Mouse (Mus musculus): ENCODE measurements around the gene Tmf1. TPM values are rescaled to one million over a fixed set of nuclear protein-coding genes. Genes with fewer than 3 reads are reported as not detected.

The Tmf1 gene
- 10 to 100 TPM; 44.3 to 55.2 (median 54.8) TPM for polyA plus RNA-seq (2017; shearing (Covaris generic))

- peak; percentile 94 for ATAC-seq
Observed at GRCm38 (mm10) chr6:97178491-97179366, at the start of gene Tmf1. TSS of gene Tmf1 (minus strand) at chr6:97179122.

DNA sequence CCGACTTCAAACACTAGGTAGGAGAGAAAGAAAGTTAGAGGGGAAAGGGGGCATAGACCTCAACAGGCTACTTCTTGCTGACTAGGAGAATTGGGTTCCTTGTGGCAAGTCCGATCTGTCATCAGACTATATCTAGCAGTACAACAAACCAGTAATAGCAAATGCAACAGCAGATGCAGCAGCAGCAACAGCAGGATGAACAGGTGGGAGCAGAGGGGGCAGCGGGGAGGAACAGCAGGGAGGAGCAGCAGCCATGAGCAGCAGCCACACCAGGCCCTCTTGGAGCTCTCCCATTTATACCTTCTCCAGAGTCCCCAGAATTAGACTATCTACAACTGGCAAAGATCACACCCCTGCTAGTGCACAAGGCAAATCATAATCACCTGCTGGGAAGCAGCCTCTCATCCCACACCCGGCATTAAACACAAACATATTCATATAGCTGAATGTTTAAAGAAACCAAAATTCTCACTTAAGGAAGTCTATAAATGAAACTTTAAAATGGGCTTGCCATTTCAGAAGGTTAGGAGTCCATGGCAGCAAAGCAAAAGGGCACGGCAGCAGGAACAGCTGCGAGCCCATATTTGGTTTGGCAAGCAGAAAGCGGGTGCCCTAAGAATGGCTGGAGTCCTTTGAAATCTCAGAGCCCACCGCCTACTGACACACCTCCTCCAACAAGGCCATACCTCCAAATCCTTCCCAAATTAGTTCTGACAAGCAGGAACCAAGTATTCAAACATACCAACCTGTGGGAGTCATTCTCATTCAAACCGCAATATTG lies 48.3 kb upstream of the Tmf1 start:
- ATAC-seq: no peak

GRCm38 (mm10) chr6:97226083-97226491 lies 47.2 kb upstream of the Tmf1 start:
- ATAC-seq: no peak

- ATAC-seq: no peak
Observed at GRCm38 (mm10) chr6:97224505-97224904, 45.6 kb upstream of the Tmf1 start.

DNA sequence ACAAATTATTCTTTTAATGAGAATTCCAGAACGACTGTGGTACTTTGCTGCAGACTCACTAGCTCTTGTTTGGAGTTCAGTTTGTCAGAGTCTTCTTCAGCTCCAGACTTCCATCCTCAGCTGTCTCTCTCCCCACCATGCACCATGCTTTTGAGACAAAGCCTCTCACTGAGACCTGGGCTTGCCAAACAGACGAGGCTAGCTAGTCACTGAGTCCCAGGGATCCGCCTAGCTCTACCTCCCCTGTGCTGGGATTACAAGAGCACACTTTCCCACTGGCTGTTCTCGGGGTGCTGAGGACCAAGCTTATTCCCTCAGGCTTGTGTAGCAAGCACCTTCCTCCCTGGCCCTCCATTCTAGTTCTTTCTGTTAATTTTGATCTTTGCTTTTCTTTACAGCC lies 44.6 kb upstream of the Tmf1 start:
- ATAC-seq: no peak

DNA sequence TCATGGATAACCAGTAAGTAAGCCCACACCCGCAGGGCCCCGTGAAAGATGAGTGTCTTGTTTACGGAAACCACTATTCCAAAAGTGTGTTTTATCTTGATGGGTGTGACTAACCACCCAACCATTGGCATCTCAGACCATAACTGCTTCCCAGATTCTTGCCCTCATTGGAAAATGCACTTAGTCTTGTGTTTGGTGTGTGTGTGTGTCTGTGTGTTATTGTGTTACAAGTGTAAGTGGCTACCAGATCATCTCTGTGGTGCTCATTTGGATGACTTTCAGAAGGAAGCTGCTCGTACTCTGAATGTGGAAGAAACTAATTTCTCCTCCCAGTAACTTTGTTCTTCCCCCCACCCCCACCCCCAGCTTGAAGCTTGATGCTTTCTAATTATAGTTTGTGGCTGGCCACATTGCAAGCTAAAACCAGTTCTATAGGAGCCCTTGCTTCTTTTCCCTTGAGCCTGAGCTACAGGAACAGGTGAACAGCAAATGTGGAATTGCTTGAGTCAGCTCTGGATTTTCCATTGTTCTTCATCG lies 44.1 kb upstream of the Tmf1 start:
- peak; percentile 16 for ATAC-seq

GRCm38 (mm10) chr6:97222321-97222720 lies 43.4 kb upstream of the Tmf1 start:
- ATAC-seq: no peak

DNA sequence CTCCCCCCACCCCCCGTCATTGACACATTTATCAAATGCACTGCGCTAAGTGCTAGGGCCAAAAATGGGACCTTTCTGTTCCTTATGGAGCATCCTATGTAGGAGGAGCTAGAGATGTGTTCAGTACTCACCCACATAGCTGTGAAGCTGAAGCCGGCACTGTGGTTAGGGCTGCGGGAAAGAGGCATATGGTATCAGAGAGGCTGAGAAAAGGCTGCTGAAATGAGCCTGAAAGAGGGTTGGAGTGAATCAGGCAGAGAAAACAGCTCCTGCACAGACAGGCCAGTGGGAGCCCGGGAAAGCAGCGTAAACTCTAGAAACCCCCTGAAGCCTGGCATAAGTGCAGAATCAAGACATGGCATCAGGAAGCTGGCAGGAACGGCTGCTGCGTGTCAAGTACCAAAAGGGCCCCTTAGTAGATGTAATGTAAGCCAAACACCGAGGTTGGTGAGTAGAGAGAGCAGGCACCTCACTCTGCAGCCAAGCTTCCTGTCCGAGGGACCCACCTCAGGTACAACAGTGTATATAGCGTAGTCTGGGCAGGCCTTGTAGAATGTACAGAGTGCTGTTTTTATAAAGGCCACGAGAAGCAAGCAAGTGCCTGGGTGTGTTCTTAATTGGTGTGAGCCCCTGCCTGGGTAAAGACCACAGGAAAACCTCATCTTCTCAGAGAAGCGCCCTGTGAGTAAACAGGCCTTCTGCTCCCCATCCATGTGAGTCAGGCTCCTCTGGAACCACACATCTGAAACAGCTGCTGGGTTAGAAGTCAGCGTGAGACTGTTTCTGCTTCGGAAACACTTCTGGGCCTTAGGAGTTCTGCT lies 42.5 kb upstream of the Tmf1 start:
- peak; percentile 38 for ATAC-seq

GRCm38 (mm10) chr6:97220672-97221071 lies 41.8 kb upstream of the Tmf1 start:
- no peak for ATAC-seq

DNA sequence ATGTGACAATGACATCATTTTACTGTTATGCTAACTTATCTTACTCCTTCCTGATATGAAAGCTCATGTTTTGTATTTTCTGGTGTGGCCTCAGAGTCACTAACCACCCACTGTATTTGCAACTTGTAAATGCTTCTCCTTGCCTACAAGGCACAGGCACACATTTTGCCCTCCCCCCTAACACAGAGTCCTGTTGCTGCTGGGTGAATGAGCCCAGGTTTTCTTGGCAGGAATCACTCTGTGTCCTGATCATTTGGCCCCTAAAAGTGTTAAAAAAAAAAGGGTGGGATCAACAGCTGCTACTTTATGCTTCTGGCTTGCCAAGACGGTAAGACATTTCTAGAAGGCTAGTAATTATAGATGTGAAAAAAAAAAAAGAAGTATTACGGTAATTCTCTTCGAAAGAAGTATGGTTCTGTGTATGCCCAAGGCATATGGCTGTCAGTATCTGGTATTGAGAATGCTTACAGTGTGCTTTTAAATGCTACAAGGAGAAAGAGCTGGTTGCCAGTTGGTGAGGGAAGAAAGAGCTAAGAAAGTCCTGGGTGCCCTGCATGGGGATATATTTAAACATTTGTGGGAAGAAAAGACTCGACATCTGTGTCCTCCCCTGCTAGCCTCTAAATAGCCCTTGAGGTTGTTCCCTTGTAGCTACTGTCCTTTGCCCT lies 37.4 kb upstream of the Tmf1 start:
- no peak for ATAC-seq

- ATAC-seq: no peak
Observed at GRCm38 (mm10) chr6:97211981-97212380, 33.1 kb upstream of the Tmf1 start.

DNA sequence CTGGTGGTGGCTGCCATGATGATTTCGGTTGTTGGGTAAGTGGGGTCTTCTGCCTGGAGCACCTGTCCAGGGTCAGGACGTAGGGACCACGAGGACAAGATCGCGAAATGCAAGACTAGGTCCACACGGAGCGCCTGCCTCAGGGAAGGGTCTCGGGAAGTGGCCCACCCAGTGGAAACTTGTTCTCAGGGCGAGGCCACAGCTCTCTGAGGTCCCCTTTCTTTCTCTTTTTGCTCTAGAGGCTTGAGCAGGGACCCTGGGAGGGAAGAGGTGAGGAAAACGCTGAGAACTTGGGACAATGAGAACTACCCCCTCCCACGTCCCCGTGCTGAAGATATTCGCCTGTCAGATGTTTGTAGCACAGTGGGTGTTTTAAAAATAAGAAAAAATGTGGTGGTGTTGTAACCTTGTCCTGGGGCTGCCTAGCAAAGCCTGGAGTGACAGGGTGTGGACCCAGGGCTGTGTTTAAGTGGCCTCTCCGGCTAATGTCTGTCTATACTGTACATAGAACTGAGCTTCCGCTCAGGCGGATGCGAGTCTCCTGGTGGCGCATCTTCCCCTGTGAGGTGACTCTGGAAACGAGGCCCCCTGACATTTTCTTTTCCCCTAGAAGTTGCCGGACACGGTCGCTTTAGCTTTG lies 32.2 kb upstream of the Tmf1 start:
- ATAC-seq: peak; percentile 42

DNA sequence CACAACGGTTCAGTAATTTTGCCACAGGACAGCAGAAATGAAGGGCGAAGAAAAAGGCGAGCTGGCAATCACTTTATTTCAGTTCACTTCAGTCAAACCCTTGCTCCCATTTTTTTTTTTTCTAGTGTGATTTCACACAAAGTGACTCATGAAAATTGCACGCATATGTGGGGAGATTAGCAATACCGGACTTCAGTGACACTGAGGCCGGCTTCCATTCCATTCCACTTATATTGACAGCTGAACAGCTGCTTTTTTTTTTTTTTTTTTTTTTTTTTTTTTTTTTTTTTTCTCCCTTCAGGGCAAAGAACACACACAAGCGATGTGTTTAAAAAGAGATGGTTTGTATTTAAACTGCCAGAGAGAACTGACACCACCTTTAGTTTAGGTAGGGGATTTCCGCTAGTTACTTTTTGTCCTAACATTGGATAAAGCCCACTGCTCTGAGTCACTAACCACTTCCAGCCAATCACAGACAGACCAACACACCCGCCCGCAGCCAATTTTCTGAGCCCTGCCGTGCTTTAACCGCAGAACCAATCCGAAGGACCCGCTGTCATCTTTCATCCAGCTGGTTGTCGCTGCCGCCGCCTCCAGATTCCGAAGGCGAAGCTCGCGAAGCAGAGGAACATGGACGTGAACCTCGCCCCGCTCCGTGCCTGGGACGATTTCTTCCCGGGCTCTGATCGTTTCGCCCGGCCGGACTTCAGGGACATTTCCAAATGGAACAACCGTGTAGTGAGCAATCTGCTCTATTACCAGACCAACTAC lies 31.5 kb upstream of the Tmf1 start, which contains the start of gene Arl6ip5:
Gene Arl6ip5 (plus strand): TSS at position 499 of the 771 bp plus-strand sequence.
- ATAC-seq: peak; percentile 87

GRCm38 (mm10) chr6:97209751-97210150 lies 30.8 kb upstream of the Tmf1 start:
- no peak for ATAC-seq

- no peak for ATAC-seq
Observed at GRCm38 (mm10) chr6:97209201-97209600, 30.3 kb upstream of the Tmf1 start.

DNA sequence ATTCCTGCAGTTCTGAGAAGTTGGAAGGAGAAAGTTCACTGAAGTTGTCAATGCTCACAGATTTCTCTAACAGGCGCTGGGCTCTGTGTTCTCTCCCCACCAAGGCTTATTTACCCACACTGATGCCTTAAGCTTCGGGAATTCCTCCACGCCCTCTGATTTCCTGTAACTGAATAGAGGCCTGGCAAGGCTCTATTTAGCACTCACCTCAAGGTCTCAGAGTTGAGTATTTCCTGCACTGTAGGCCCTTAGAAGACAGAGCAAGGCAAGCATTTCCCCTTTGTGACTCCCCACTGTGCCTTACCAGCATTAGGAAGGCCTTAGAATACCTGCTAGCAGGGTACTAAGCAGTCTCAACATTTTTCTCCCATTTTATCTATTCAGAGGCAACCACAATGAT lies 29.5 kb upstream of the Tmf1 start:
- ATAC-seq: no peak

DNA sequence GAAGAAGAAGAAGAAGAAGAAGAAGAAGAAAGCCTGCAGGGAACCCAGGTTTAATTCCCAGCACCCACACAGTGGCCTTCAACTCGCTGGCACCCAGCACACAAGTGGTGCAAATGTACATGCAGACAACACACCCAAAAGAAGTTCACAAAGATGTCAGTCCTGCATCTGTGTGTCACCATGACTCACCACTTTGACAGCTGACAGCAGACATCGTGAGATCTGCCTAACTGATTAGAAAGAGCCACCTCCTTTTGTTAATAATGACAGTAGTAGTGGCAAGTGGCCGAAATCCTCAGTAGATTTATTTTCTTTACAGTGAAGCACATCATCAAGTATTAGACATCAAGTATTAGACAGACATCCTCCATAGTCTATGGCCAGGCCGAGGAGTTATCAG lies 28.2 kb upstream of the Tmf1 start:
- ATAC-seq: no peak

DNA sequence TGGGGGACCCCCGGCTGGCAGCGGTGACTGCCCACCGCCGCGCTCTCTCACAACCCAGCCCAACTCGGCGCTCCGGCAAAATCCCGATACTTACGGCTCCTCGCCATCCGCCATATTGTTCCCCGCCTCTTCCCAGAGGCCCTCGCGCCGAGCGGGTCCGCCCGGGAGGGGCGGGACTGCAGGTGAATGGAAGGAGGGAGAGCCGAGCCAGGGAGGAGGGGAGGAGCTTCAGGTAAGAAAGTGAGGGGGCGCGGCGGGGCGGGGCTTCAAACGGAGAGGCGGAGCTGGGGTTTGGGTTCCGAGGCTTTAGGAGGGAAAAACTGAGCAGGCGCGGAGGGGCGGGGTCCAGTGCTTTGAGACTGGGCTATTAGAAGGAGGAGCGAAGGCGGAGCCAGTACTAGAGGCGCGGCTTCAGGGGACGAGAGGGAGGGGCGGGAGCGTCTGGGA lies 26.5 kb upstream of the Tmf1 start, which contains the start of gene Uba3:
Gene Uba3 (minus strand): TSS at position 209 of the 447 bp plus-strand sequence.
- ATAC-seq: peak; percentile 81

DNA sequence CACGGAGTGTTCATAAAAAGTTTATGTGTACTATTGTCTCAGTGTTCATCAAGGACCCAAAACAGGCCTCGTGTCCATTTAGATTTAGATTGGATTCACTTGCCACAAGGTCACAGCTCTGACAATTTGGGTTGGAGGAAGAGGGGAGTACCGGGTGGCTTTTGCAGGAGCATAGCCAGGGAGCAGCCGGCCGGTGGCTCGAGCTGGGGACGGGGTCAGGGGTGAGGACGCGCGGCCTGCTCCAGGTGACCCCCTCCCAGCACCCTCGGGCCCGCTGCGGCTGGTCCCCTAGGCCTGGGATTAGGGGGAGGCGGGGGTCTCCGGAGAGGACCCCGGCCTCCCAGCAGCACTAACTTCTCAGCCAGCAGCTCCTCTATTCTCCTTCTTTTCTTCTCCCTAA lies 26.0 kb upstream of the Tmf1 start:
- ATAC-seq: no peak

DNA sequence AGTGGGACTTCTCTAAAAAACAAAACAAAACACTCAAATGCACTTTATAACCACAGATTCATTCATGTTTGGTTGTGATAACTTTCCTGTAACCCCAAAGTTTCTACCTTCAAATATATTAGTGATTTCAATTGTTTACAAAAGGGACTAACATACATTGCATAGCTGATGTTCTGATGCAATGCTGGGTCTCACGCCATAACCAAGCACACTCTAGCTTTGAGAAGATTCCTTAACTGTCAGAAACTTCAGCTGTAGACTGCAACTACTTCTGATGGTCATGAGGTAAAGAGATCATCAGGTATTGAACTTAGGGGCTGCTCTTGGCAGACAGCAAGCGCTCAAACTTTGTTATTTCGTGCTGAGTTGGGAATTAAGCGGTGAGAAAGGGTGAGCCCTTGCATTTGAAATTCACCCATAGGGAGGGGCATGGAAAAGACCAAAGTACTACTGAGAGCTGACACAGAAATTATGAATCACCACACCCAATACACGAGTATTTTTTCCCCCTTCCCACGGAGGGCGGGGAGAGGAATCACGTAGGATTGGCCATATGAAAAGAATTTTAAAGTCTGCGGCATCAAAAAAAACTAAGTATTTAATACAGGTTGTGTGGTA lies 25.4 kb upstream of the Tmf1 start:
- ATAC-seq: no peak
